In genomic region chr3:53871596-53871995, GRCm38 (mm10) we compare ENCODE assay signal across 31 mouse cellular contexts. TPM values are rescaled to one million over a fixed set of nuclear protein-coding genes. Genes with fewer than 3 reads are reported as not detected.
DNase-seq lines count a peak whose midpoint lies in the region; ATAC-seq and TF ChIP-seq lines count a peak whose summit lies in the region.
"Had no signal": no experiment of that assay in that cellular context is flagged by ENCODE, and none has a peak within 500 bp of the region (broad histone marks: within the 10 kb centered on the region; RNA-seq: fewer than 3 reads in every experiment).

No protein-coding gene starts in this region.

- no peaks in the 10 kb centered on the region for H3K9me3 ChIP-seq in midbrain, embryonic 11.5 days (ENCODE audit: control insufficient read depth, low read length)
- no peaks in the 10 kb centered on the region for H3K9me3 ChIP-seq in midbrain, embryonic 14.5 days (ENCODE audit: control insufficient read depth, low read length)
- no peaks in the 10 kb centered on the region for H3K9me3 ChIP-seq in forebrain, postnatal 0 days (ENCODE audit: low read length)
- H3K9me3 ChIP-seq: G1E had no signal

- DNase-seq in midbrain, embryonic 11.5 days (ENCODE audit: low spot score, missing footprints), result peak; percentile 71
- DNase-seq in midbrain, embryonic 14.5 days, result no peak
- peak; percentile 74 for DNase-seq in ES-CJ7 (ENCODE audit: low read depth, low spot score)
- peak; percentile 23 for DNase-seq in R1 (ENCODE audit: low read depth, low spot score)
- peak; percentile 43 for DNase-seq in ZHBTc4 (ENCODE audit: low read depth, low spot score)
- DNase-seq in forebrain, postnatal 0 days, result no peak
- DNase-seq in right cerebral cortex, postnatal 4 days, result no peak
- no peak for DNase-seq in spleen, postnatal 10 days (ENCODE audit: low spot score in 2 of 2)
- DNase-seq: adrenal gland, adult 2 months; adrenal gland, adult 8-10 months; adrenal gland, postnatal 10 days; adrenal gland, postnatal 14 days; adrenal gland, postnatal 25 days; adrenal gland, postnatal 36 days; B cell, adult 2 months; cerebellum, adult 11 months; cerebellum, adult 11-12 months; cerebellum, adult 18-20 months; cerebellum, adult 2 months; cerebellum, adult 8-10 months had no signal

- no peak for TF ChIP-seq CTCF in forebrain, postnatal 0 days (IDR thresholded peaks at IDR 0.05; ENCODE audit: low read depth)

- no peak overlapping the region for H3K4me3 ChIP-seq in midbrain, embryonic 11.5 days (ENCODE audit: low read depth, low read length)
- H3K4me3 ChIP-seq in midbrain, embryonic 14.5 days (replicated peaks; ENCODE audit: low read depth, low read length), result no peak overlapping the region
- H3K4me3 ChIP-seq in forebrain, postnatal 0 days (ENCODE audit: low read depth, low read length), result no peak overlapping the region

- 92% methylated on average over 1 of the region's 1 CpGs for WGBS in midbrain, embryonic 11.5 days
- 92% methylated on average over 1 of the region's 1 CpGs for WGBS in midbrain, embryonic 14.5 days
- 95% methylated on average over 1 of the region's 1 CpGs for WGBS in forebrain, postnatal 0 days

- H3K9ac ChIP-seq in midbrain, embryonic 11.5 days (ENCODE audit: low read length), result no peak overlapping the region
- H3K9ac ChIP-seq in midbrain, embryonic 14.5 days (replicated peaks; ENCODE audit: low read length), result no peak overlapping the region
- H3K9ac ChIP-seq in forebrain, postnatal 0 days, result no peak overlapping the region

- no peak overlapping the region for H3K27ac ChIP-seq in midbrain, embryonic 11.5 days (ENCODE audit: low read depth, low read length)
- no peak overlapping the region for H3K27ac ChIP-seq in midbrain, embryonic 14.5 days (replicated peaks; ENCODE audit: low read depth, low read length)
- no peak overlapping the region for H3K27ac ChIP-seq in forebrain, postnatal 0 days (ENCODE audit: low read depth, low read length)

- H3K4me2 ChIP-seq in midbrain, embryonic 11.5 days, result no peak overlapping the region
- H3K4me2 ChIP-seq in midbrain, embryonic 14.5 days (ENCODE audit: low read length), result no peak overlapping the region
- H3K4me2 ChIP-seq in forebrain, postnatal 0 days (ENCODE audit: low read depth), result no peak overlapping the region

- H3K4me1 ChIP-seq in midbrain, embryonic 11.5 days (ENCODE audit: control insufficient read depth, insufficient read depth, low read length), result peaks cover 4% of the 10 kb centered on the region; the same call in 1 of the 2 replicates
- no peaks in the 10 kb centered on the region for H3K4me1 ChIP-seq in midbrain, embryonic 14.5 days (ENCODE audit: control insufficient read depth, insufficient read depth, low read length)
- H3K4me1 ChIP-seq in forebrain, postnatal 0 days (ENCODE audit: insufficient read depth), result no peaks in the 10 kb centered on the region

- ATAC-seq in midbrain, embryonic 11.5 days (ENCODE audit: low FRiP score), result no peak
- ATAC-seq in midbrain, embryonic 14.5 days (ENCODE audit: low FRiP score, low TSS enrichment), result no peak
- ATAC-seq in forebrain, postnatal 0 days, result no peak
- ATAC-seq: activated CD4-positive, CD25-positive, alpha-beta regulatory T cell, adult 4 months; CD4-positive, CD25-positive, alpha-beta regulatory T cell, adult 4 months; Patski had no signal

- H3K27me3 ChIP-seq in midbrain, embryonic 11.5 days (ENCODE audit: control insufficient read depth, insufficient read depth, low read length), result no peaks in the 10 kb centered on the region
- H3K27me3 ChIP-seq in midbrain, embryonic 14.5 days (ENCODE audit: control insufficient read depth, insufficient read depth, low read length), result no peaks in the 10 kb centered on the region
- no peaks in the 10 kb centered on the region for H3K27me3 ChIP-seq in forebrain, postnatal 0 days (ENCODE audit: insufficient read depth, low read length)
- H3K27me3 ChIP-seq: CH12.LX had no signal

- no peaks in the 10 kb centered on the region for H3K36me3 ChIP-seq in midbrain, embryonic 11.5 days (ENCODE audit: control insufficient read depth, insufficient read depth, low read length)
- no peaks in the 10 kb centered on the region for H3K36me3 ChIP-seq in midbrain, embryonic 14.5 days (ENCODE audit: control insufficient read depth, insufficient read depth, low read length)
- no peaks in the 10 kb centered on the region for H3K36me3 ChIP-seq in forebrain, postnatal 0 days (ENCODE audit: insufficient read depth)
- H3K36me3 ChIP-seq: G1E had no signal

RNA-seq across cellular contexts. Expression of gene Ufm1, which starts 8.0 kb away (rescaled TPM):
- polyA plus RNA-seq in midbrain, embryonic 11.5 days (2014; fragmentation: Nextera tagmentation; extraction: Ambion mirVana), result 105 and 109 TPM in 2 replicates
- 75.5 and 90.7 TPM in 2 replicates for polyA plus RNA-seq in midbrain, embryonic 14.5 days (2014; fragmentation: Nextera tagmentation; extraction: Ambion mirVana)
- total RNA-seq in forebrain, postnatal 0 days (2014; rRNA removed), result 41.2 and 42.7 TPM in 2 replicates
- 108 and 117 TPM in 2 replicates for polyA plus RNA-seq in forebrain, postnatal 0 days (2015; fragmentation: Nextera tagmentation; extraction: Ambion mirVana)

RNA-seq across cellular contexts. Expression of gene Gm10985, which starts 26.7 kb away (rescaled TPM):
- not detected in 2 replicates for polyA plus RNA-seq in midbrain, embryonic 11.5 days (2014; fragmentation: Nextera tagmentation; extraction: Ambion mirVana)
- polyA plus RNA-seq in midbrain, embryonic 14.5 days (2014; fragmentation: Nextera tagmentation; extraction: Ambion mirVana), result not detected in 2 replicates
- total RNA-seq in forebrain, postnatal 0 days (2014; rRNA removed), result not detected in 2 replicates
- polyA plus RNA-seq in forebrain, postnatal 0 days (2015; fragmentation: Nextera tagmentation; extraction: Ambion mirVana), result not detected in 2 replicates
- total RNA-seq: adrenal gland, adult 18-20 months; adrenal gland, adult 2 months; adrenal gland, adult 8-10 months; adrenal gland, postnatal 10 days; adrenal gland, postnatal 14 days; adrenal gland, postnatal 25 days; adrenal gland, postnatal 36 days; adrenal gland, postnatal 4 days; CH12.LX; ES-E14; G1E; MEL had no signal
- polyA plus RNA-seq: activated CD4-positive, CD25-positive, alpha-beta regulatory T cell, adult 4 months; adrenal gland, adult 2 months; brain, embryonic 14.5 days; C2C12; CD4-positive, CD25-positive, alpha-beta regulatory T cell, adult 4 months; cerebellum, adult 2 months; G1E; Patski had no signal

Comparison
In these comparisons a context has a peak if more than half of its experiments do, and no peak if none do; other contexts are left out.
1. DNase-seq: peak in midbrain, embryonic 11.5 days (single experiment), ES-CJ7 (single experiment), R1 (single experiment) and ZHBTc4 (single experiment); none in midbrain, embryonic 14.5 days (single experiment), forebrain, postnatal 0 days (single experiment), right cerebral cortex, postnatal 4 days (single experiment) and spleen, postnatal 10 days (0 of 2).